Mouse (Mus musculus) heart, postnatal 25 days (tissue): ENCODE measurements around the gene Gm17581. TPM values are rescaled to one million over a fixed set of nuclear protein-coding genes. Genes with fewer than 3 reads are reported as not detected.
A peak's percentile ranks its signal among the peaks of the same experiment; 100 is the strongest.
"Not testable (repeated sequence)": the region's sequence is repeated elsewhere in the genome, so short reads cannot be mapped to it uniquely, and the experiment has no call there.

Experiments
- DNase-seq: peaks from one replicate; pipeline ENCODE4 v3.0.0; 2022; ENCODE audit warnings: low spot score
- intact Hi-C: fragments of 180-260 bp; cut with DNase I; formaldehyde crosslinking; loops from one replicate; pipeline ENCODE4 v1.15.1; 2025
- total RNA-seq, 2 experiments: library from RNA; stranded (reverse); gene quantifications; 2 replicates each; pipeline ENCODE4 v1.2.3; 2021

Gm17581 gene
- total RNA-seq, 2 experiments from 2014 or later = not detected

DNA sequence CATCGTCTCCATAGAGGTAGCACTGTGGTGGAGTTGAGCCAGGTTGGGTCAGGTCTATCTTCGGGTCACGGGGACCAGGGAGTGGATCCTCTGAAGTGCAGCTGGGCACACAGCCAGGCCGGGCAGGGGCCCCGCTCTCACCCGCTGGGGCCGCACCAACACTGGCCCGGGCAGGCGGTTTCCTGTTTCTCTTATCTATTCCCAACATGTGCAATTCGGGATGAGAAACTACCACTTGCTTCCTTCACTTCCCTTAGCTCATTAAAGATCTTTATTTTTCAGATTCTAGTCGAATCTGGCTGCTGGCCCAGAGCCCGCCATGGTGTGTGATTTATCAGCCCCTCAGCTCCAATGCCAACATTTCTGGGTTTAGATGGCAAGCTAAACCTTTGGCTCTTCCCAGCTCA lies 7.3 kb upstream of the Gm17581 start:
- peak; percentile 9 for DNase-seq
- intact Hi-C loops = no loop called here

DNA sequence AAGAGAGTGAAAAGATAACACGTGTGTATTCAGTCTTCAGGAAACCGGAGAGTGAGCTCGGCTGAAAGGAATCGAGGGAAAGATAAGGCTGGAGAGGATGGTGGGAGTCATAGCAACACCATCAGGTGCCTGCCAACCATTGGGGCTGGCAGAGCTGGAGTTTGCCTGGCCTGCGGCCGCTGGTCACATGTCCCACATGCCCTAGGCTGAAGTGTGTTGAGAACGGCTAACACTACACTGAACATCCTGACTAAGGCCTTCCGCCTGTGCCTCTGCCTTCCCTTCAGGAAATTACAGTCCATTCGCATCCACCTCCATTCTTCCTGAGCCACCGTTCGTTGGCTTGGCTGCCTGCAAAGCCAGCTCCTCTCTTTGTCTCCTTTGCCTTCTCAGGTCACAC lies 6.5 kb upstream of the Gm17581 start:
- no peak for DNase-seq
- intact Hi-C loops = no loop called here

DNA sequence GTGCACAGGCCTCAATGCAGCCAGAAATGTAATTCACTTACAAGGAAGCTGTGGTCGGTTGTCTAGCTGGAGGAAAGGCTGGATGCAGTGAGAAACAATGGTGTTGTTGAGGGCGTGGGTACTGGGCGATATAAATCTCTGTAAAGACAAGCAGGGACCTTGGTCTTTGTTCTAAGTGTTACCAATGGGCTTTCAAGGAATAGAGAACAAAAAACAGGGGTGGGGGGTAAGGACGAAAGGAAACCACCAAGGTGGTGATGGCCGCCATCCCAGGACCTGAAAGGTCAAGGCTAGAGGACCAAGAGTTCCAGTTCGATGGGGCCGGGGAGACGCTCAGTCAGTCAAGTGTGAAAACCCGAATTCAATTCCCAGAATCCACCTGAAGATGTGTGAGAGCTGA lies 2.1 kb upstream of the Gm17581 start:
- no peak for DNase-seq
- intact Hi-C loops = no loop called here

DNA sequence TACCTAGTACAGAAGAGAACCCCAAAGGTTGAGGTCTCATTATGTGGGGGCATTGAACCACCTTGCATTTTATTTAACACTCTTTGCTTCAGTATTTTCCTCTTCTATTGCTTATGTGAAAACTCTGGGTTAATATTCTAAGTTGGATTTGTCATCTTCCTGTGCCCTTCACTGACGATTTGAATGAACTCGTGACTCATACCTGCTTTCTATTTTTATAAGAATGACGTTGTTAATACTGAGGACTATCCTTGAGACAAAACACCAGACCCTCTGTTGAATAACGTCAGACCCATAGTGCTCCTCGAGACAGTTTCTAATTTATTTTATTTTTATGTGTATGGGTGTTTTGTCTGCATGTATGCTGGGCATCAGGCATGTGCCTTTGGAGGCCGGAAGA lies 1.3 kb upstream of the Gm17581 start:
- intact Hi-C loops = no loop called here
- DNase-seq = no peak

DNA sequence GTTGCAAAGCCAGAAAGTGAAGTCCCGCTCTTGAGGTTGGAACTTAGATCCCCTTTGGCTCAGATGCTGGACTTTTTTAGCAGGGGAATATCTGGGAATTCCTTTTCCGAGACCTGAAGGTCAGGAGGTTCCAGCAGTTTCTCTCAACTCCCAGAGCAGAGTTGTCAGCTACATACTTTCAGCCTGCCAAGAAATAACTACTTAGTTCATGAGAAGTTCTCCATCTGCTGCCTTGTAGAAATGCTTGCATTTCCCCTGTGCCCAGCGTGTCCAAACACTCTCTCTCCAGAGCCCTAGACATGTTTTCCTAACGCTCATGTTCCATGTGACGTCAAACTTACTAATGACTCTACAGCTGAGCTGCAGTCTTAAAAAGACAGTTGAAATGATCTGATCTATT lies 586 bp downstream of the Gm17581 start:
- no peak for DNase-seq
- intact Hi-C loops = no loop called here

DNA sequence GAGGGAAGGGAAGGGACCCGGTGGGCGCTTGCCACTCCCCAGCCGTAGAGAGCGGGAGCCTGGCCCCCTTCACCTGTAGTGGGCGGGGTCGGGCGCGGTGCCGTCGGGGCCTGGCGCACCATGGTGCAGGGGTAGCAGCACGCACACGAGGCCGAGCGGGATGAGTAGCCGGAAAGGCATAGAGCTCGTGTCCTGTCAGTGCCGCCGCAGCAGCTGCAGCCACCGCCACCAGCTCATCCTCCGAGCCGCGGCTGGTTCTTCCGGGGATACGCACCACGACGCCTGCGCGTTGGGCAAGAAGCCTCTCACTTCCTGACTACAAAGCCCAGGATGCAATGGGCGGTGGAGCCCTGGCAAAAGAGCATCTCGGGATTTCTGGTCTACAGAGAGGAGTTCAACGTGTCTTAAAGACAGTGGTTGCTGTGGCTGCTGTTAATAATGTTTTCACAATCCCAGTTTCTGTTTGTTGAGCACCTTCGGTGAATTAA lies 6.5 kb downstream of the Gm17581 start, which contains the start of gene Edem2:
TSS of gene Edem2 (minus strand) at position 318 of the 488 bp plus-strand sequence.
- peak; percentile 84 for DNase-seq
- intact Hi-C loops = loop anchor here (2.0 kb wide), 1 partner anchor 36 kb away; the partner anchor contains the start of gene Trpc4ap

DNA sequence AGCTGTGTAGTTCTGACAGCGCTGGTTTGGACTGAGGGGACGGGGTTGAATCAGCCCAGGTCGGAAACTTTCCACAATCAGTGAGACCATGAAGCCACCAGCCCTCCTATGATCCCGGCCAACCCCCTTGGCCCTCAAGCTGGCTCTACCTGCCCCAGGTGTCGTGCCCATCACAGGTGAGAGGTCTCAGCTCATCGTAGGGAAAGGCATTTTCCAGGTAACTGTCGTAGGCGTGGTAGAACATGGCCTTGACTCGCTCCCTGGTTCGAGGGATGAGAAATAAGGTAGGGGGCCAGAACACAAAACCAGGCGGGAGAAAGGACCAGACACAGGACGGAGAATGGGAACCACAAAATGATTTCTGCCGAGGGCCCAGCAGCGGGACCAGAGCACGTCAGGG lies 6.9 kb downstream of the Gm17581 start:
- intact Hi-C loops = loop anchor here (2.0 kb wide), 1 partner anchor 36 kb away; the partner anchor contains the start of gene Trpc4ap
- no peak for DNase-seq

DNA sequence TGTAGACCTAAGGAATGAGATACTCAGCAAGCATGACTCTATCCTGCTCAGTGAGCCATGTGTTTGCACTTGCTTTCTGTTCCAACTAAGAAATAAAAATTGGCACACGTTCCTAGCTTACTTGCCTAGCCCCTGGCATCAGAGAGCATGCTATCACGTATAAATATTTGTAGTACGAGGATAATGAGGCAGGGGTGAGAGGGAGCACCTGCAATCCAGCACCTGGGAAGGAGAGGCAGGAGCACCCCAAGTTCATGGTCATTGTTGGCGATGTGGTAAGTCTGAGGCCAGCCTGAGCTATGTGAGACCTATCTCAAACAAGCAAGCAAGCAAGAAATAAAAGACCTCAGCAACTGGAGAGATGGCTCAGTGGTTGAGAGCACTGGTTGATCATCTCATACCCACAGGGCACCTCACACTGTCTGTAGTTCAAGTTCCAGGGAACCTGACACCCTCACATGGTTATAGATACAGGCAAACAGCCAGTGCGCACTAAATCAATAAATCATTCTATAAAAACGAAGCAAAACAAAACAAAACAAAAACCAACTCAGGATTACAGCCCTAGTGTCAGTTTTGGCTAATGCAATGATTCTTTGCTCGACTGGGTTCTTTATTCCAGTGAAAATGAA lies 7.8 kb downstream of the Gm17581 start:
- intact Hi-C loops = loop anchor here (2.0 kb wide), 1 partner anchor 35 kb away; the partner anchor contains the start of gene Trpc4ap
- DNase-seq = no peak

DNA sequence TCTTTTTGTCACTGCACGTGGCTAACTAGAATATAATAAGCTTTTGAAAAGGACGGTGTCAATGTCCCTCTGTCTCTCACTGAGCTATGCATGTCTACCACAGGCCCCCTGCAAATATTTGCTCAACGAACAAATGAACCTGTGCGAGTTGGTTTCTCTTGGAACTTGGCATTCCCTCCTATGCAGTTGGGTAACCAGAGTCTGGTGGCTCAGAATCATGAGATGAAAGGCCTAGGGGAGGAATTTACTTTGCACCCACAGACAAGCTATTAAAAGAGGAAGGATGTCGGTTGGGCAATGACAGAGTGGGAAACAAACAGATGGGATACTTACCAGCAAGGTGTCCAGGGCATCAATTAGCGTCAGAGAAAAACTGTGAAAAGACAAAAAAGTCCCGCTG lies 9.4 kb downstream of the Gm17581 start:
- intact Hi-C loops = no loop called here

DNA sequence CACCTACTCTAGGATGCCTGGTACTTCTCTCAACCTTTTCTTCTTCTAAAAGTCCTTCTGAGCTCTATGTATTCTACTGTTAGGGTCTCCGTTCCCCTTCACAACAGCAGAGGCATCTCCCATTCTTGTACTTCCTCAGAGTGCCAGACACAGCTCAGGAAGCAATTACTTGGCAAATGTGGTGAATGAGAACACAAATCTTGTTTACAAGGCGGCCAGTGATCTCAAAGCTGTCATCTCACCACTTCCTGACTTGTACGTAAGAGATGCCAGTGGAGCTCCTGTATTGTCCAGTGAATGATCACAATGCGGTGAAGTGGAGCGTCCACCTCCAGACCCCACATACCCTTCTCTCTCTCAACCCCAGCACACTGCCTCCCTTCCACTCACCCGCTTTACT lies 11.1 kb downstream of the Gm17581 start:
- intact Hi-C loops = no loop called here

More for the DNA sequence above, 9.4 kb downstream of the Gm17581 start:
- DNase-seq = no peak

DNA sequence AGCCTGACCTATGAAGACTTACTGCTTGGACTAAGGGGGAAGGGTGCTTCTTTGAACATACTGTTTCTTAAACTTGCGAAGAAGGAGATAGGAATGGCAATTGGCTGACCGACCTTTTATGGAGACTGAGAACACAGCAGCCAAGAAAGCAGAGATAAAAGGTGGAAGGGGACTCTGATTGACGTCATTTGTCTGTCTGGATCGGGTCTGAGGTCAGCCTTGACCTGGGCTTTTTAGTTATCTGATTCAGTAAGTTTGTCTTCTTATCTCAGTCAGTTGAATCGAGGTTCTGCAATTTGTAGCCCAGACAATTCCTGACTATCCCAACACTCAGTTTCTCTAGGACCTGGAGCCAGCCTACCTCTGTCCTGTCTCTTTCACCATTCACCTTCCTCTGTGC lies 11.6 kb downstream of the Gm17581 start:
- intact Hi-C loops = no loop called here

More for the DNA sequence above, 11.1 kb downstream of the Gm17581 start:
- DNase-seq = no peak

DNA sequence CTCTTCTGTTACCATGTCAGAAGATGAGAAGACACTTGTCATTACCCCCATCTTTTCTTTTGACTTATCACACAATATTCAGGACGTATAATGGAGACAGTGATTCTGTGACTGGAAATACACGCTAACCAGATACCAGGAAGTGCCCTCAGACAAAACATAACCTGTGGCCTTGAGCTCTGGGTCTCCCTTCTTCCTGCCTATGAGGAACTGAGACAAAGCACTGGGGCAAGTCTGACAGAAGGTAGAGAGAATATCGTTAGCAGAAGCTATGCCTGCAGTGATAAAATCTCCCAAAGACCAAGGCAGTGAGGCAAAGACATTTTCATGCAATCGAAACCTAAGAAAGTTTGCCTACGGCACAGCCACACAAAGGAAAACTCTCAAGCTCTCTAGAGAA lies 15.1 kb downstream of the Gm17581 start:
- DNase-seq = no peak
- intact Hi-C loops = no loop called here

More for the DNA sequence above, 11.6 kb downstream of the Gm17581 start:
- DNase-seq = no peak

DNA sequence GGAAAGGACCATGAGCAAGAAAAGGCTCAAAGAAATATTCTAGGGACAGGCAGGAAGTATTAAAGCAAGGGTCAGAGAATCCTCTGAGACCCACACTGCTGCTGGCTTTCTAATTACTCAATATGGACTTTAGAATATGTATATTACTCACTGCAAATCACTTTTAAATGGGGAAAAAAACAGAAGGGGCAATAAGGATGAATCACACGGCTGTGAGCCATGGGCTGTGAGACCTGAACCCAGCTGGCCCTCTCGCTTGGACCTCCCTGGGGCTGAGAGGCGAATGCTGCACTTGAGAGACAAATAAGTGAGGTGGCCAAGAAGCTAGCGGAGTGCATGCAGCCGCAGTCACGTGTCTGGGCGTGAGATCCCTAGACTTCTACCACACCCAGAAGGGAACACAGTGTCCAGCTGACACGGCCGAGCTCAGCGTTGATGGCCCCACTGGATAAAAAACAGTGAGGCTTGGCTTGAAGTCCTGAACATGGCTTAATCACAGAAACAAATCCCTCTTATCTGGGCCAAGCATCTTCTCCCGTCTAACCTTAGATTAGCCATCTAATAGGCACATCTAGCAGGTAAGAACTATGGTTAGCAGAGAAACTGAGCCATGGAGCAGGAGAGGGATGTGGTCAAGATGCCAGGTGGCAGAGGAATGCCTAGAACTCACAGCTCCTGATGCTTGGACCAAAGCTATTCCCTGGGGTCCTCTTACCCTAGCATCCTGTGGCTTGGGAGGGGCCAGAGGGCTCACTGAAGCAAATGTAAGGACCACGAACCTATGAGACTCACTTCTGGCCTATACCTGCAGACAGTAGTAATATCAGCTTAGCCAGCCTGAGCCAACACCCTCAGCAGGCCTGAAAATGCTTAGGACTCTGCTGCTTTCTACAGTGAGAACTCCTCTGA lies 18.3 kb downstream of the Gm17581 start:
- intact Hi-C loops = no loop called here
- DNase-seq = peak; percentile 28

DNA sequence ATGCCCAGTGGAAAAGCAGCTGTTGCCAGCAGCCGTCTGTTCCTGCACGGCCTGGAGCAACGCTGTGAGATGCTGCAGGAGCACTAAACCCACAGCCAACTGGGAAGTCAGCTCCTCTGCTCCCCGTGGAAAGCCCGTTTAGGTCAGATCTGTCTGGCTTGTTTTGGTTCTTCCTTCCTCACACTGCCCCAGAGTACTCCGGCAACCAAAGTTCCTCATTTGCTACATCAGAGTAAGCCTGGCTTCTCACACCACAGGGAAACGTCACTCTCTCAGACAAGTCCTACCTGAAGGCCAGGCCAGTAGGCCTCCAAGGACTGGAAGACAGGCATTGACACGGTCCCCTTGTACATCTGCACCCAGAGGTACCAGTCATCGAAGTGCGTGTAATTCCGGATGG lies 25.1 kb downstream of the Gm17581 start:
- intact Hi-C loops = no loop called here
- DNase-seq = no peak

DNA sequence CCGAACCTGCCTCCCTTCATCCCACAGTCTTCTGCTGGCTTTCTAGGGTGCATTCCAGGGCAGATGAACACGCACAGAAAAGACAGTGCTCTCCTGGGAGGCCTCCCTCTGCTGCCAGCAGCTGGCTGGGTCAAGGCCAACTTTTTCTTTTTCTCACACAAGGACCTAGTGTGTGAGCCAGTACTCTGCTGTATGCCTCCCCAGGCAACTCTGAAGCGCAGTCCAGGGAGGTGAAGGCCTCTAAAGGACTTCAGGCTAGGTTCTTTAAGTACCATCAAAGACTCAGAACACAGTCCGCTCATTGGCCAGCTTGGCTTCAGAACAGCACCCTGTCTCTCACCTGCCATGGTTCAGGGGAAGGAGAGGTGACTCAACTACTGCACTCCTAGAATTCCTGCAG lies 28.4 kb downstream of the Gm17581 start:
- peak; percentile 9 for DNase-seq

DNA sequence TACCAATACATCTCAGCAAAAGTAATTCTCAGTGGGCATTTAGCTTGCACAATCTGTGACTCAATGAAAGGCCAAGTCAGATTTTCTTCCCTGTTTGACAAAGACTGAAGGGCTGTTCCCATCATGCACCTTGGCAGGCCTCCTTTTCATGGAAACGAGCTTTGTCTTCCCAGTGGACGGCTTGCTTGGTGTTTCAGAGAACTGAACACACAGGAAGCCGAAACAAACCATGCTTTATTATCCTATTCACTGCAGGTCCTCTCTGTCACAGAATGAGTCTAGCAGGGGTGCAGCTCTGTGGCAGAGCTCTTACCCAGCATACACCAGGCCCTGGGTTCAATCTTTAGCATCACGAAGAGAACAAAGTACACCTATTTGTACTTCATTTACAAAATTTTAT lies 32.0 kb downstream of the Gm17581 start:
- intact Hi-C loops = no loop called here
- DNase-seq = no peak

More for the DNA sequence above, 28.4 kb downstream of the Gm17581 start:
- intact Hi-C loops = no loop called here

DNA sequence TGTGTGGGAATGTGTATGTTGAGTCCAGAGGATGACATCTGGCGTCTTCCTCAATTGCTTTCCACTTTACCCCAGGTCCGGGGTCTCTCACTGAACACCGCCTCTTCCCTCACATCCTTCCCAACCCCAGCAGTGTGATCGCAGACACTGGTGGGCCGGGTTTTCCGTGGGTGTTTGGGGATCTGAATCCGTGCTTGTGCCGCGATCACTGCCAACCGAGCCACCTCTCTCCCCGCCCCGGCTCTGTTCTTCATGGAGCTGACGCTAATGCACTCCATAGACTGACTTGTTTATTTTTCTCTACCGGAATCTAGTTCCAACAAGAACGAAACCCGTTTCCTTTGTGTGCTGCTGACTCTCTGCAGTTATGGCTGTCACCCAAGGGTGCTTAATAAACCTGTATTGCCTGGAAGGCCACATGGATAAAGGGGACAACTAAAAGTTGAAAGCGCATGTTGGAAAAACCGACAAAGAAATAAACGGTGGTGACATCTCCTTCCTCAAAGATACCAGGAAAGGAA lies 34.2 kb downstream of the Gm17581 start:
- intact Hi-C loops = no loop called here
- DNase-seq = no peak

DNA sequence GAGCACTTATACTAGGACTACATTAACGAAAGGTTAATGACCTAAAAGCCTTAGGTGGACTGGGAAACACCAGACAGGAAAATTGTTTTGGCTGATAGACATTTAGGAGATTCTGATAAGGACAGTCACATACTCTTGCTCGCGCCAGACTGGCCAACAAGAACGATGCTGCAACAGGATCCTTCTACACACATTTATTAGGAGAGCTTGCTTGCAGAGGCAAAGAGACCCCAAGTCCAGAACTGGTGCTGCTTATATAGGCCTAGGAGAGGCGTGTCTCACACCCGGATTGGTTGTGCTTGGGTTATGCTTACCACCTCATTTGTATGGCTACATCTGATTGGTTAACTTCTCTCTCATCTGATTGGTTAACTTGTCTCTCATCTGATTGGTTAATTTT lies 37.2 kb downstream of the Gm17581 start:
- intact Hi-C loops = loop anchor here (5.0 kb wide), 1 partner anchor 114 kb away; no protein-coding TSS in a partner anchor
- DNase-seq = not testable (repeated sequence)

DNA sequence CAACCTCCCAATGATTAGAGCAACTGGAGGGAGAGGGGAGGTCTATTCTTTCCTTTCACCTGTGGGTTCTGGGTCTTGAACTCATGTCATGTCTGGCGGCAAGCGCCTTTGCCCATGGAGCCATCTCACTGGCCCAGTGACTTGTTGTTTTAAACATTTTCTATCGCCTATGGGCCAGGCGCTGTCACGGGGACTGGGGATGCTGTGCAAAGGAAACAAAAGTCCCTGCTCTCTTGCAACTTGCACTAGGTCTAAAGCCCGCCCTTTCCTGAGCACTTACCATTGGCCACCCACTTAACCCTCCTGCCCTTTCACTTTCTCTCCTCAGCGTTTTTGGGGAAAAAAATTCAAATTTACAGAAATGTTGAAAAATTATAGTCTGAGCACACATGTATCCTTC lies 38.8 kb downstream of the Gm17581 start:
- intact Hi-C loops = loop anchor here (1.0 to 5.0 kb wide), 2 partner anchors 68 to 115 kb away; no protein-coding TSS in a partner anchor
- DNase-seq = no peak

DNA sequence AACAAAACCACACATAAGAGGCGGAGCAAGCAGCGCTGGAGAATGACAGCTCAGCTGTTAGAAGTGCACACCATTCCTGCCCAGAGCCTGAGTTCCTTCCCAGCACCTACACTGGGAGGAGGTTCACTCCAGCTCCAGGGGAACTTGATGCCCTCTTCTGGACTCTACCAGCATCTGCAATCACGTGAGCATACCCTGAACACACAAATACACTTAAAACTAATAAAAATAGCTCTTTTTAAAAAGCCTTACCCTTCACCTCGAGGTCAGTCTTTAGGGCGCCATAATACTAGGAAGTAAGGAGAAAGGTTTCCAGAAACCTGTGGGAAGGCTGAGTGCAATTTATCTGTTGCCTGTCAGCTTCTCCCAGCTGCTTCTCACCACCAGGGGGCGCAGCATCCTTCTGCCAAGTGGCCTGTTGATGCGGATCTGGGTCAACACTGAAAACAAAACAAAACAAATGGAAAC lies 39.5 kb downstream of the Gm17581 start:
- intact Hi-C loops = loop anchor here (1.0 to 5.0 kb wide), 2 partner anchors 69 to 116 kb away; no protein-coding TSS in a partner anchor

More for the DNA sequence above, 39.5 kb downstream of the Gm17581 start:
- DNase-seq = peak; percentile 54
